Mouse (Mus musculus) myocyte (in vitro differentiated cells): Measurements from ENCODE around the gene Bcas3.

Source experiments
- E2F4 ChIP-seq: IDR thresholded peaks from one replicate; pipeline ENCODE4 v1.6.1; 2011; ENCODE audit warnings: mild to moderate bottlenecking, control low read depth, moderate library complexity; ENCODE audit not compliant: insufficient read depth
- MAX ChIP-seq: IDR thresholded peaks from one replicate; pipeline ENCODE4 v1.6.1; 2011; ENCODE audit warnings: low read depth, mild to moderate bottlenecking, control low read depth
- MYOD1 ChIP-seq, 3 experiments: IDR thresholded peaks; one replicate each; pipeline ENCODE4 v1.6.1; 2011; ENCODE audit warnings: control low read depth in 2 of 3, low read depth in 2 of 3, mild to moderate bottlenecking in 2 of 3, moderate library complexity in 1 of 3; ENCODE audit not compliant: insufficient read length in 2 of 3, control insufficient read depth in 1 of 3
- MYOG ChIP-seq, 3 experiments: IDR thresholded peaks; one replicate each; pipeline ENCODE4 v1.6.1; 2011; ENCODE audit warnings: control low read depth in 2 of 3, low read depth in 2 of 3, mild to moderate bottlenecking in 2 of 3; ENCODE audit not compliant: insufficient read length in 2 of 3, control insufficient read depth in 1 of 3, insufficient read depth in 1 of 3
- POLR2A ChIP-seq: IDR thresholded peaks from one replicate; pipeline ENCODE4 v1.6.1; 2011; ENCODE audit warnings: low read depth, mild to moderate bottlenecking, control low read depth, moderate library complexity; ENCODE audit not compliant: insufficient read length
- POLR2AphosphoS2 ChIP-seq: IDR thresholded peaks from one replicate; pipeline ENCODE4 v1.6.1; 2011; ENCODE audit warnings: low read depth, control low read depth; ENCODE audit not compliant: insufficient read length
- TCF12 ChIP-seq: IDR thresholded peaks from one replicate; pipeline ENCODE4 v1.6.1; 2011; ENCODE audit warnings: mild to moderate bottlenecking, control low read depth; ENCODE audit not compliant: poor library complexity, insufficient read depth, severe bottlenecking
- USF1 ChIP-seq: IDR thresholded peaks from one replicate; pipeline ENCODE4 v1.6.1; 2011; ENCODE audit warnings: low read depth, mild to moderate bottlenecking, control low read depth, moderate library complexity

DNA sequence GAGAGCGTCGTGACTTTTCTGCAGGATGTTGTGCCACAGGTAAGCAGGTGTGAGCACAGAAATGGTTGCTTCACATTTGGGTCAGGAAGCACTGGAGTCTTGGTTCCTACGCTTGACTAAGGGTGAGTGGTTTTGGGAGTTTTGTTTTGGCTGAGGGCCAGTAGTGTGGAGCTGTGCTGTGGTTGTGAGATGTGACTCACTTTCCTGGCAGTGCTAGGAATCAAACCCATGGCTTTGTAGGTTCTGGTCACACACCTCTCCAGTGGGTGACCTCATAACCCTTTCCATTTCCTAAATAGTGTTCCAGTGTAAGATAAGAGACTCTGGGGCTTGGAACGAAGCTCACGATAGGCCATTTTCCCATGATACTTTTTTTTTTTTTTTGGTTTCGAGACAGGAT is 6.7 kb downstream of the Bcas3 start:
- no peak for TF ChIP-seq MYOD1 (IDR thresholded peaks at IDR 0.05; ENCODE audit: control insufficient read depth in 1 of 3, insufficient read length in 2 of 3, low read depth in 2 of 3)
- no peak for TF ChIP-seq TCF12
- TF ChIP-seq POLR2AphosphoS2: no peak
- TF ChIP-seq E2F4: no peak
- no peak for TF ChIP-seq POLR2A
- no peak for TF ChIP-seq USF1
- no peak for TF ChIP-seq MYOG (IDR thresholded peaks at IDR 0.05; ENCODE audit: control insufficient read depth in 1 of 3, insufficient read depth in 1 of 3, insufficient read length in 2 of 3, low read depth in 2 of 3)
- no peak for TF ChIP-seq MAX
